8 mouse cellular contexts compared by ENCODE assay signal in the genomic region with DNA sequence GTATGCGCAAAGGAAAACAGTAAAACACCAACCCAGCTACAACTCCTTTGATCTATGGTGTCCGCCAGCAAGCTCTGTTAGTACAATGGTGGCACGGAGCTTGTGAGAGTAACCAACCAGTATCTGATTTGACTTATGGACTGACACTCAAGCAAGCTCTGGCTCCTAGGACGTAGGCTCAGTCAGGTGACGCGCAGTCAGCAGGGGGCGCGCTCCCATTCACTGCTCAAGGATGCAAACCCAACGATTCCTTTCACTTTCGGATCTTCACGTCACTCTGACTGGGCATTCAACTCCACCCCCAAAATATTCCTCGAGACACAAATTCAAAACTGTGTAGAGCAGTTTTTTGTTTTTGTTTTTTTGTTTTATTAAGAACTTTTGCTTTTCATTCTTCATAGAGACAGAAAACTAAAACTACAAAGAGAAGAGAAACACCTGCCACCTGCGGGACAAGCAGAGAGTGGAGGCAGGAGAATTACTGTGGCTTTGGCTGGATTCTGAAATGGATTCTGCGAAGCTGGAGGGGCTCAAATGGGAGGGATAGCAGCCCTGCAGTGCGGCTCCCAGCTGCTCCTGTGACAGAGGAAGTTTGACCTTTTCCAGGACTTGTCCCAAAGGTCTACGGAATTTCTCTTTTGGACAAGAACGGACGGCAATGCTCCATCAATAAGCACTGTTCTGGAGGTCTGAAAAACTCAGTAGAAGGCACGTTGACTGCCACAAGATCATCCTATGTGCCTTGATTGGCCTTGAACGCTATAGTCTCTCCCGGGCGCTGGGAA. TPM values are rescaled to one million over a fixed set of nuclear protein-coding genes. Genes with fewer than 3 reads are reported as not detected.
DNase-seq lines count a peak whose midpoint lies in the region; ATAC-seq and TF ChIP-seq lines count a peak whose summit lies in the region.

No protein-coding gene starts in this region.

- peak; percentile 92 for DNase-seq in 416B (ENCODE audit: low read depth)
- peak; percentile 80 for DNase-seq in adrenal gland, postnatal 25 days
- DNase-seq in heart, adult 18-20 months: peak; percentile 82 to 87
- DNase-seq in kidney, adult 18-20 months: peak; percentile 84
- peak; percentile 81 for DNase-seq in limb, embryonic 11.5 days (ENCODE audit: low spot score)

- H3K27ac ChIP-seq in embryonic facial prominence, embryonic 12.5 days: no peak overlapping the region
- H3K27ac ChIP-seq in limb, embryonic 11.5 days (replicated peaks; ENCODE audit: low read depth, low read length): no peak overlapping the region
- H3K27ac ChIP-seq in midbrain, embryonic 13.5 days: no peak overlapping the region
- no peak overlapping the region for H3K27ac ChIP-seq in small intestine, adult 2 months (ENCODE audit: insufficient read depth, low read depth, low read length)

- 28% methylated on average over 22 of the region's 22 CpGs for WGBS in embryonic facial prominence, embryonic 12.5 days
- WGBS in limb, embryonic 11.5 days: 33% methylated on average over 22 of the region's 22 CpGs
- 37% methylated on average over 22 of the region's 22 CpGs for WGBS in midbrain, embryonic 13.5 days
- 19% methylated on average over 22 of the region's 22 CpGs for WGBS in small intestine, adult 2 months

- TF ChIP-seq POLR2A in small intestine, adult 2 months (IDR thresholded peaks at IDR 0.05; ENCODE audit: low read depth, low read length): no peak

- H3K4me3 ChIP-seq in embryonic facial prominence, embryonic 12.5 days: peak overlapping the region; percentile 7; the same call in 1 of the 2 replicates
- H3K4me3 ChIP-seq in limb, embryonic 11.5 days (ENCODE audit: low read depth, low read length): no peak overlapping the region
- H3K4me3 ChIP-seq in midbrain, embryonic 13.5 days (replicated peaks): peak overlapping the region; percentile 22; the same call in 1 of the 2 replicates
- H3K4me3 ChIP-seq in small intestine, adult 2 months (ENCODE audit: low read depth, low read length): peak overlapping the region; percentile 62

- peak overlapping the region; percentile 39 for H3K4me2 ChIP-seq in embryonic facial prominence, embryonic 12.5 days (replicated peaks)
- H3K4me2 ChIP-seq in limb, embryonic 11.5 days (ENCODE audit: low read depth, severe bottlenecking): no peak overlapping the region
- H3K4me2 ChIP-seq in midbrain, embryonic 13.5 days (replicated peaks): peak overlapping the region; percentile 42

- no peaks in the 10 kb centered on the region for H3K27me3 ChIP-seq in embryonic facial prominence, embryonic 12.5 days
- no peaks in the 10 kb centered on the region for H3K27me3 ChIP-seq in limb, embryonic 11.5 days (ENCODE audit: control insufficient read depth, insufficient read depth, low read length)
- no peaks in the 10 kb centered on the region for H3K27me3 ChIP-seq in midbrain, embryonic 13.5 days
- H3K27me3 ChIP-seq in small intestine, adult 2 months (ENCODE audit: control insufficient read depth, insufficient read depth, low read length): no peaks in the 10 kb centered on the region

- ATAC-seq in embryonic facial prominence, embryonic 12.5 days (ENCODE audit: insufficient number of reproducible peaks, insufficient read depth, low FRiP score, low TSS enrichment): 0 out of 2 replicates have a peak, but pooled peaks have one; percentile 64
- peak; percentile 31; the same call in 1 of the 2 replicates for ATAC-seq in limb, embryonic 11.5 days (ENCODE audit: insufficient number of reproducible peaks, low FRiP score, low TSS enrichment, low read depth)
- ATAC-seq in midbrain, embryonic 13.5 days: peak; percentile 58

- H3K4me1 ChIP-seq in embryonic facial prominence, embryonic 12.5 days: no peaks in the 10 kb centered on the region
- no peaks in the 10 kb centered on the region for H3K4me1 ChIP-seq in limb, embryonic 11.5 days (ENCODE audit: control insufficient read depth, insufficient read depth, low read length)
- peaks cover 7% of the 10 kb centered on the region; the same call in 1 of the 2 replicates for H3K4me1 ChIP-seq in midbrain, embryonic 13.5 days (replicated peaks)
- H3K4me1 ChIP-seq in small intestine, adult 2 months (ENCODE audit: control insufficient read depth, insufficient read depth, insufficient read length, low read length): no peaks in the 10 kb centered on the region; the same call in 1 of the 2 replicates

- TF ChIP-seq CTCF in small intestine, adult 2 months (IDR thresholded peaks at IDR 0.05; ENCODE audit: extremely low read depth, insufficient read length, insufficient replicate concordance, low read depth, low read length): peak; percentile 90

- no peaks in the 10 kb centered on the region for H3K9me3 ChIP-seq in embryonic facial prominence, embryonic 12.5 days
- H3K9me3 ChIP-seq in limb, embryonic 11.5 days (ENCODE audit: control insufficient read depth, low read length): no peaks in the 10 kb centered on the region
- no peaks in the 10 kb centered on the region for H3K9me3 ChIP-seq in midbrain, embryonic 13.5 days

- no peaks in the 10 kb centered on the region for H3K36me3 ChIP-seq in embryonic facial prominence, embryonic 12.5 days
- no peaks in the 10 kb centered on the region for H3K36me3 ChIP-seq in limb, embryonic 11.5 days (ENCODE audit: control insufficient read depth, insufficient read depth, low read length)
- no peaks in the 10 kb centered on the region for H3K36me3 ChIP-seq in midbrain, embryonic 13.5 days
- H3K36me3 ChIP-seq in small intestine, adult 2 months (ENCODE audit: control insufficient read depth, insufficient read depth, low read length): no peaks in the 10 kb centered on the region

- H3K9ac ChIP-seq in embryonic facial prominence, embryonic 12.5 days: no peak overlapping the region
- H3K9ac ChIP-seq in limb, embryonic 11.5 days (ENCODE audit: low read length): no peak overlapping the region
- no peak overlapping the region for H3K9ac ChIP-seq in midbrain, embryonic 13.5 days (replicated peaks)

RNA-seq across cellular contexts. Expression of a gene that starts 7.7 kb away (rescaled TPM):
- total RNA-seq in adrenal gland, postnatal 25 days (2021): not detected in 2 replicates
- polyA plus RNA-seq in embryonic facial prominence, embryonic 12.5 days (2016; fragmentation: Nextera tagmentation; extraction: Ambion mirVana): not detected in 2 replicates
- not detected for total RNA-seq in heart, adult 18-20 months (2021)
- not detected in 2 replicates for polyA plus RNA-seq in limb, embryonic 11.5 days (2014; fragmentation: Nextera tagmentation; extraction: Ambion mirVana)
- polyA plus RNA-seq in midbrain, embryonic 13.5 days (2015; fragmentation: Nextera tagmentation; extraction: Ambion mirVana): not detected in 2 replicates
- polyA plus RNA-seq in small intestine, adult 2 months (2012; rRNA removed): not detected in 2 replicates

RNA-seq across cellular contexts. Expression of a gene that starts 21.2 kb away (rescaled TPM):
- not detected in 2 replicates for total RNA-seq in adrenal gland, postnatal 25 days (2021)
- polyA plus RNA-seq in embryonic facial prominence, embryonic 12.5 days (2016; fragmentation: Nextera tagmentation; extraction: Ambion mirVana): not detected in 2 replicates
- not detected for total RNA-seq in heart, adult 18-20 months (2021)
- polyA plus RNA-seq in limb, embryonic 11.5 days (2014; fragmentation: Nextera tagmentation; extraction: Ambion mirVana): not detected in 2 replicates
- not detected in 2 replicates for polyA plus RNA-seq in midbrain, embryonic 13.5 days (2015; fragmentation: Nextera tagmentation; extraction: Ambion mirVana)
- not detected in 2 replicates for polyA plus RNA-seq in small intestine, adult 2 months (2012; rRNA removed)

RNA-seq across cellular contexts. Expression of a gene that starts 27.8 kb away (rescaled TPM):
- total RNA-seq in adrenal gland, postnatal 25 days (2021): not detected in 2 replicates
- not detected in 2 replicates for polyA plus RNA-seq in embryonic facial prominence, embryonic 12.5 days (2016; fragmentation: Nextera tagmentation; extraction: Ambion mirVana)
- not detected for total RNA-seq in heart, adult 18-20 months (2021)
- polyA plus RNA-seq in limb, embryonic 11.5 days (2014; fragmentation: Nextera tagmentation; extraction: Ambion mirVana): not detected in 2 replicates
- not detected in 2 replicates for polyA plus RNA-seq in midbrain, embryonic 13.5 days (2015; fragmentation: Nextera tagmentation; extraction: Ambion mirVana)
- polyA plus RNA-seq in small intestine, adult 2 months (2012; rRNA removed): not detected in 2 replicates

RNA-seq across cellular contexts. Expression of a gene that starts 41.8 kb away (rescaled TPM):
- total RNA-seq in adrenal gland, postnatal 25 days (2021): not detected in 2 replicates
- polyA plus RNA-seq in embryonic facial prominence, embryonic 12.5 days (2016; fragmentation: Nextera tagmentation; extraction: Ambion mirVana): not detected in 2 replicates
- total RNA-seq in heart, adult 18-20 months (2021): not detected
- not detected in 2 replicates for polyA plus RNA-seq in limb, embryonic 11.5 days (2014; fragmentation: Nextera tagmentation; extraction: Ambion mirVana)
- polyA plus RNA-seq in midbrain, embryonic 13.5 days (2015; fragmentation: Nextera tagmentation; extraction: Ambion mirVana): not detected in 2 replicates
- polyA plus RNA-seq in small intestine, adult 2 months (2012; rRNA removed): not detected in 2 replicates

RNA-seq across cellular contexts. Expression of a gene that starts 52.8 kb away (rescaled TPM):
- not detected in 2 replicates for total RNA-seq in adrenal gland, postnatal 25 days (2021)
- polyA plus RNA-seq in embryonic facial prominence, embryonic 12.5 days (2016; fragmentation: Nextera tagmentation; extraction: Ambion mirVana): not detected in 2 replicates
- not detected for total RNA-seq in heart, adult 18-20 months (2021)
- not detected in 2 replicates for polyA plus RNA-seq in limb, embryonic 11.5 days (2014; fragmentation: Nextera tagmentation; extraction: Ambion mirVana)
- polyA plus RNA-seq in midbrain, embryonic 13.5 days (2015; fragmentation: Nextera tagmentation; extraction: Ambion mirVana): not detected in 2 replicates
- polyA plus RNA-seq in small intestine, adult 2 months (2012; rRNA removed): not detected in 2 replicates
